Mouse (Mus musculus) layer of hippocampus, adult 9-11 months (tissue): ENCODE measurements around the gene Irx3.
A peak's percentile ranks its signal among the peaks of the same experiment; 100 is the strongest.

Experiments
- DNase-seq: peaks from one replicate; pipeline ENCODE4 v3.0.0; 2022

Gene Irx3

DNA sequence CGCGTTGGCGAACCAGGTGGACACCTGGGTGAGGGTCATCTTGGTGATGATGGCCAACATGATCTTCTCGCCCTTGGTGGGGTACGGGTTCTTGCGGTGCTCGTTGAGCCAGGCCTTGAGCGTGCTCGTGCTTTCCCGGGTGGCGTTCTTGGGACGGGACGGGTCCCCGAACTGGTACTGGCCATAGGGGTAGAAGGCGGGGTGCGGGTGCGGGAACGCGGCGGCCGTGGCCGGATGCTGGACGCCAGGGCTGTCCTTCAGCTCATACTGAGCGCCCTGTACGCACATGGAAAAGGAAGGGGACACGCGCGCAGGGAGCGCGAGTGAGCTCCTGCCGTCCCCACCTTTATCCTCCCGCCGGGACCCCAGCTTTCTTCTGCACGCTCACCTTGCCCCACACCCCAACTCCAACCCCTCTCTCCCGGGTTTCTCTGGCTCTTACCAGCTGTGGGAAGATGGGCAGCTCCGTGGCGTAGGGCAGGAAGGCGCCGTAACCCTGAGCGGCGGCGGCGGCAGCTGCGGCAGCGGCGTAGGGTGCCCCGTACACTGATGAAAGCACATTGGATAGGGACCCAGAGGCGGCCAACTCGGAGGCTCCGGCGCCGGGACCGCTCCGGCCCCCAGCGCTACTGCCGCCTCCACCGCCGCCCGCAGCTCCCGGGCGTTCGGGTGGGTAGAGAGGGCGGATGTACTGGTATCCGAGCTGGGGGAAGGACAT, 1.2 kb downstream of the Irx3 start:
- no peak for DNase-seq

DNA sequence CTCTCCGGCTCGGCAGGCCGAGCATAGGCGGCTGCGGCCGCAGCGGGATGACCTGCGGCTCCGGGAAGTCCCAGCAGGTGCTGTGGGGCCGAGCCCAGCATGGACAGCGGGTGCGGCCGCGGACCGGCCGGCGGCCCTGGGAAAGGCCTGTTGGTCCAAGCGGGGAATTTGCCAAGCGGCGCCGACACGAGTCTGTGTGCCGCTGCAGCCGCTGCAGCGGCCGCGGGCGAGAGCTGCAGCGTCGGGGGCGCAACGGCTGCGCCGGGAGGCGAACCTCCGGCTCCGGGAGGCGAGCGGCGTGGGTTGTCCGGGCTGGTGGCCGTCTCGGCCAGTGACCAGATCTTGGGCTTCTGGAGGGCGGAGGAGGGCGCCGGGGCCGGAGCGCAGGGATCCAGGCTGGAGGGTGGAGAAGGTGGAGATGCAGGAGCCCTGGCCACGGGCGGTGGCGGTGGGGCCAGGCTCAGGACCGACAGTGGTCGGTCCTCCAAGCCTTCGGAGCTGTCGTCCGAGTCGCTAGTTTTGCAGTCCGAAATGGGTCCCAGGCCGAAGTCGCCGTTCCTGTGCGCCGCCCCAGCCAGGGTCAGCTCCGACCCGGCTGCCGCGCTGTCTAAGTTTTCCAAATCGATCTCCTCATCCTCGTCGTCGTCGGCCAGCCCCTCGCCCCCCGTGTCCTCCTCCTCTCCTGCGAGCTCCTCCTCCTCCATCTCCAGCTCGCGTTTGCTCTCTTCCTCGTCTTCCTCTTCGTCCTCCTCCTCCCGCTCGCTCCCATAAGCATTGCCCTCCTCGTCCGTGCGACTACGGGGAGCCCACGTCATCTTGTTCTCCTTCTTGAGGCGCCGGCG, 2.0 kb downstream of the Irx3 start:
- no peak for DNase-seq

DNA sequence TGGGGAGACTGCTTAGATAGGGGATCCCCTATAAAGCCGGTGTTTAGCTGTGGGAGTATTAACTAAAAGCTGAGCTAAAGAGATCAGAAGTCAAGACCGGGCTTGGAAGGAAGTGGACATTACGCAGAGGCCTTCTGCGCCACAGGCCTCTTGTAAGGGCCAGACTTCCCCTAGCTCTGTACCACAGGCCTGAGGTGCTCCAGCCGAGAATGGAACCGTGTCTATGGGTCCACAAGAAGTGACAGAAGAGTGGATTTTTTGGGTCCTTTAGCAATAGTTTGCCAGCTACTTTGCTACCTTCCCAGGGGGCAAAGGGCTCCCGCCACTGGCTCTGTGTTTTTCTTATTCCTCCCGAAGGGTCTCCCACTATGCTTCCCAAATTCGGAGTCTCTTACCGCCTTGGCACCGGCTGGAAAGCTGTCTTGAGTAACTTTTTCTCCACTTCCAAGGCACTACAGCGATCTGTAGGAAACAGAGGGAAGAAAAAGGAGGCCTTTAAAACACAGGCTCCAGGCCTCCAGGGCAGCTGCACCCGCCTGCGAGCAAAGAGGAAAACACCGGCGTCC, 2.8 kb downstream of the Irx3 start:
- DNase-seq, result no peak

DNA sequence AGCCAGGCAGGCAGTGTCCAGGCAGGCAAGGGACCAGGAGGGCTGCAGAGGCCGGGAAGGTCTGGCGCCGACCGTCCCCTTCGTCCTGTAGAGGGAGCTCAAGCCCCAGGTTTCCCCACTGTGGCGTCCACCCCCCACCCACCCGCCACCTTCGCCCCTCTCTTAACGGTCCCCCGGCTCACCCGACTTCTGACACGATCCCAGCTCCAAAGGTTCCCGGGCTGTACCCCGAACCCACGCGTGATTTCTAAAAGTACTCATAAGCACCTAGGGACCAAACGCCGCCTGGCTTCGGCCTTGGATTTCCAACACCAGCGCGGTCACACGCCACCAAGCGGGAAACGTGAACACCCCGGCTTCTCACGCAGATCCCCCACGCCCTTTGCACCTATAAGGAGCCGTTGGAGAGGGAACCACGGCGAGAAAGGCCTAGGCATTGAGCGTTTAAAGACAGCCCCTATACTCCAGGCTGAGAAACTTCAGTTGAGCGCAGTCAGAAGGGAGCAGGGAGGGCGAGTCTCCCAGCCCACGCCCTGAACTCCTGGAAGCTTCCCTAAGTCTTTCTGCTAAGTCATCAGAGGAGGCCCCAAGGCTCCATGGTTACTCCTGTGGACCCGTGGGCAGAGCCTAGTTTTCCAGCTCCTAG, 4.1 kb downstream of the Irx3 start:
- DNase-seq, result no peak

DNA sequence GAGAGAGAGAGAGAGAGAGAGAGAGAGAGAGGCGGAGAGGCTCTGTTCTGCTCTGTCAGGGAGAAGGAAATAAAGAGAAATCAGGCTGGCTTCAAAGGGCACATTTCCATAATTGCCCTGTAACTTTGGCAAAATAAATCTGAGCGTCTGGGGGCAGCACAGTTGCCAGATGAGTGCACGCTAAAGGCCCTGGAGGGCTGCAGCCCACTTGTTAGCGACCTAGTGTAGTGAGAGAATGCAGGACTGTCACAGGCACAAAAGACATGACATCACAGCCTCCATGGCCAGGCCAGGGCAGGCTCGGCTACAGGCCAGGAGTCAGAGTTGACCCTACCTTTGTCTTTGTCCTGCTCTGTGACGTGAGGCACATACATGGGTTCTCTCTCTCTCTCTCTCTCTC, 8.0 kb downstream of the Irx3 start:
- no peak for DNase-seq

DNA sequence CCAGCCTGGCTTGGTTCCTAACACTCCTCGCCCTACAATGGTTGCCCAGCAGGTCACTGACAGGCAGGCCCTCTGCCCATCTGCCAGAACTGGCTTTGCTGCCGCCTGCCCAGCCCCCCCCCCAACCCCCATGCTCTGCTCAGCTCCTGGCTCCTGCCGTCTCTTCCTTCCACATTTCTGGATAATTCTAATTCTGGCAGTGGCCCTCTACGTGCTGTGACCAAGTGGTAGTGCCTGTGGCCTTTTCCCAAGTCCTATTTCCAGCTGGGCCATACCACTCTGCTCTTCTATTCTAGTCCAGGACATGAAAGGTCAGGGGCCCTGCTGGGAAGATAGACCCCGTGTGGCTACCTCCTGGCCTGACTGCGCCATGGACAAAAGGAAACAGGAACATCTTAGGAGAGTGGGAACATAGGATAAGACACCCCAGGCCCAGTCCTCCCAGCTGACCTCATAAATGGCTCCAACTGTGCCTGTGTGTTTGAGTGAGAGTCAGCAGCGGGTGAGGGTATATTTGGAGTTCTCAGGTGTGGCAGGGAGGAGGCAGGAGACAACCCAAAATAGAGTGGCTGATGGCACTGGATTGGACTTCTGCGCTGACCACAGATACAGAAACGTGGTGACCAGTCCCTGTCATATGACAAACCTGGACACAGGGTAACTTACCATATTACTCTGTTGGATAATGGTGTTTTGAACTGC, 14.5 kb downstream of the Irx3 start:
- DNase-seq, result no peak

DNA sequence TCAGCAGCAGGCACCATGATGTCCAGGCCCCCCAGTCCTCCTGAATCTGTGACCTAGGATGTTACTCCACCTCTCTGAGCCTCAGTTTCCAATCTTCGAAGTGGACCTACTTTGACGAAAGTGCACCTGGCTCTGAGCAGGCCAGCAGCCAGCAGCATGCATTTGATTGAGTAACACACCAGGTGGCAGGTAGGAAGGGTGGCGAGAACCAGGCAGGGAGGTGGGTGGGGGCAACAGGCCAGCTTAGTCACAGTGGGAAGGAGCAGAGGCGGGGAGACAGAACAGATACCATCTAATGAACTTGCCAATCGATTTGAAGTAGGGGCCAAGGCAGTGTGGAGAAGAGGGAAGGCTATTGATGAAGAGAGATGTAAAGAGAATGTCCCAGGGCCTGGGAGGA, 18.9 kb downstream of the Irx3 start:
- DNase-seq, result peak; percentile 17

DNA sequence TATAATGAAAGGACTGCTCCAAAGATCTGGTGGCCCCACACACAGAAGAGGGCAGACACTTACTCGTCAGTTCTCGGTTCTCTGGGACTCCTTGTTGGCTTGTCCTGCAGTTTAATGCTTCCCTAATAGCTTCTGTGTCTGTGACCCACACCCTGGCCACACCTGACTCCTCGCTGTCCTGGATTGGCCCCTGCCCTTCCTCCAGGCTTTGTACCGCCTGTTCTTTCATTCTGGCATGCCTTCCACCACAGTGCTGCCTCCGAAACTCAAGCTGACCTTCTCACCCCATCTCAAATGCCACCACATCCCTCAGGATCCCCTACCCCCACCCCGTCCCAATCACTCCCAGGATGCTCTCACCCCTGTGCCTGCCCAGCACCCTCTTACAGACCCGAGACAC, 19.7 kb downstream of the Irx3 start:
- DNase-seq, result no peak

DNA sequence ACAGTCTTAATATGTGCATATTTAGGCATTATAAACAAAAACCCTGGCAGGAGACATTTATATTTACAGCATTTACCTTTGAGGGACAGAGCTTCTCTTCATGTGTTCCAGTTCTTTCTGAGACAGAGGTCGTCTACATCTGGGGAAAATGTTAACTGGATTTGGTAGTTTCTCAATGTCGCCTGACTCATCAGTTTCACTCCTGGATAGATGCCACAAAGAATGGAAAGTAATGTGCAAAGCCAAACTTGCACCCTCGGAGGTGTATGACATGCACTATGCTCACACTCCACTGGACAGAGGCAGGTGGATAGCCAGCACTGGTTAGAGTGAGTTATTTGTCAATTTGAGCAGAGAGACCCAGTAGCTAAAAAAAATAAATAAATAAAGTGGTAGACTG, 21.2 kb downstream of the Irx3 start:
- DNase-seq, result no peak

DNA sequence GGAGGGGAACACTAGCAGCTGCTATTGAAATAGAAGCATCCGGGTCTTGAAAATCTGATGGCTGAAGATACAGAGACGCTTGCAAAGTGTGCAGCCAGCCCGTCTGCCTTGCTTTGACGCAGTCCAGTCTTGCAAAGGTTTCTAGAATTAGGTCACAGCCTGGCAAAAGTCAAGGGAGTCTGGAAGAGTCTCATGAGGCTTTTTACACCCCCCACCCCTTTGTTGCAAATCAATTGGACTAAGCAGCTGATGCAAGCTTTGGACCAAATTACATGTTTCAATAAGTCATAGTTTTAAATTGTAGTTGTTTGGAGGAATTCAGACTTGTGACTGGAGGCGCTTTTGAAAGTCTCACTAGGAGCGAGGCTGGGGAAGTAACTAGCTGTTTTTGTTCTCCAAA, 33.0 kb downstream of the Irx3 start:
- DNase-seq, result no peak

DNA sequence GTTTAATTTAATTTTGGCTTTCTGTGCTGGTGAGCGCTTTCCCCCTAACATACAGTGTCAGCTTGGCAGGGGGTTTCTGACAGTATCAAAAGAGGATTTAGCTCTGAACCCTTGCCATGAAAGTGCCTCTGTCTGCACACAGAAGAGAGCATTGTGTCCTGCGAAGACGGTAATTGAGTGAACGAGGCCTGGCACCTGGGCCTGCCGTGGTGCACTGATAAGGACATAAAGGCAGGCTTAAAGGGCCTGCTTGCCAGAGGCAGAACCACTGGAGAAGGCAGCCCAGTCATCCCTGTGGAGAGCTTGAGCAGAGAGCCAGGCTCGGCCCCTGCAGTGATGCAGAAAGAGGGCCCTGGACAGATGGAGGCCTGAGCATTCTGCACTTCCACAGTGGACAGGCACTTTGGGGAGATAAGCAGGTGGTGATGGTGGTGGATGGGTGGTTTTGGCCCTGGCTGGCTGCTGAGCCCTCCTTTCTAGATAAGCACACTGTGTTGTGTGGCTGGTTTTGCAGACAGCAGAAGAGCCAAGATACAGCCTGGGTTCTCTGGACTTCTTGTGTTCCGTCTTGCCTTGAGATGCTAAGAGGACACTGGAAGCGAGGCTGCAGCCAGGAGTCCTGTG, 36.3 kb downstream of the Irx3 start:
- no peak for DNase-seq

DNA sequence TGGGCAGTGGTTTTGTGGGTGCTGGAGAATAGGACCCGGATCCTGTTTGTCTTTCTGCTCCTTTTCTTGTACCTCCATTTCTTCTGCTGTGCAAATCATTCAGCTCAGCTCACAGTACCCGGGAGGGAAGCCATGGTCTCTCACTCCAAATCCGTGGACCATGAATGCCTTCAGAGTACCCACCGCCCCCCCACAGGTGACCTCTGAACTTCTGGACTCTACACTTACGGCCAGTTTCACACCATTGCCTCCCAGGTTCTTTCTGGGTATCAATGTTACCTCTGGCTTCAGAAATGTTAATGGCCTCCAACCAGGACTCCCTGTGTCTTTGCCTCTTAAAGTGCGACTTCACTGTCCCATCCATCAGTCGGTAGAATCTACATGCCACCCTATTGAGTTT, 46.3 kb downstream of the Irx3 start:
- DNase-seq, result no peak

DNA sequence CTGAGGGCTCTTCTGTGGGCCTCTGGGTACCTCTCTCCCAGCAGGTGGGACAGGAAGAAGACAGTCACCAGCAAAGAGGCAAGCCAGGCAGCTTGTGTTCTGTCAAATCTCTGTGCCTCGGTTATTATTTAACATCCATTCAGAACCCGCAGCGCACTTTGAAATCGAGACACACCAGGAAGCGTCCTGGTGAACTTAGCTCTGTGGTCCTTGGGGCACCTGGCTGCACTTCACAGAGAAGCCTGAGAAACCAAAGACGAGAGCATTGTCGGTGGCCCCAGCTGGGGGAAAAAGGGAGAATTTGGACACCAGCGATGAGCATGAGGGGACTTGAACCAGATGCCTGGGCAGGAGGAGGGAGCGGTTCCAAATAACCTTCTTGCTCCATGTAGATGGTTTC, 46.8 kb downstream of the Irx3 start:
- DNase-seq, result no peak

DNA sequence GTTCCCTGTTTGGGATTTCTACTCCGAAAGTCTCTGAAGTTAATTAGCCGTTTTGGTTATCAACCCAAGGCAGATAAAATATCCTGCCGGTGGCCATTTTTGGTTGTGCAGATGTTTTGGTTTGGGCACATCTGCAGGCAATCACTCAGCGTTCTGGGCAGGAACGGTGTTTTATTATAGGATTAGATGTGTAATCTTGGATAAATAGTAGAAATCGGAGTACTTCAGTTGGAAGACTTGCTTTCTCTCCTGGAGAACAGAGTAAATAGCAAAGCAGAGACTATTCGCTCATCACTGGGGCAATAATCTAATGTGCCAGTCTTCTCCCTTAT, 51.1 kb downstream of the Irx3 start:
- DNase-seq, result no peak

DNA sequence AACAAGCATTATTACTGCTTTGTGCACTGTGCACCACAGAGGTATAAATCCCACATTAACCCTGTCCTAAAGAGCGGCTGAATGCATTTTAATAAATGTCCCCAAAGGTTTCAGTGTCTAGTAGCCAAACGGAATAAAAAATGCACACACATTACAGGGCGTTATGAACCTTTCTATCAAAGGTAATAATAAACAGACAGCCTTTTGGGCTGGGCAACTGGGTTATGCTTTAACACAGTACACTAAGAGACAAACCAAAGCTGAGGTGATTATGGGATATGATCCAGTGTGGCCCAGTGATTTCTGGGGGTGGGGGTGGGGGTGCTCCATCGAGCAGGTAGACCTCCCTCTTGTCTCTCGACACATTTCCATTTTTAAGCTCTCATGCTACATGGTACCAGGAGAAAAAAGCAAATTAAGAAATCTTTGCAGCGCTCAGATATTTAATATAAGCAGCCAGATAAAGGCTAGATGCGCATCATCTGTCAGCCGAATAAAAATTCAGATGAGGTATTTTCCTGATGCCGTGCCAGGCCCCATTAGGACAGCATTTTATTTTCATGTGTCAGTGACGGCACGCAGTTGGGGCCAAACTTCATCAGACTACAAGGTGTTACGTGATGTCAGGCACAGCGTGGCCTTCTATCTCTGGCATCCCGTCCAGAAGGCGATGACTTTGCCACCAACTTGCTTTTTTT, 51.6 kb downstream of the Irx3 start:
- no peak for DNase-seq

DNA sequence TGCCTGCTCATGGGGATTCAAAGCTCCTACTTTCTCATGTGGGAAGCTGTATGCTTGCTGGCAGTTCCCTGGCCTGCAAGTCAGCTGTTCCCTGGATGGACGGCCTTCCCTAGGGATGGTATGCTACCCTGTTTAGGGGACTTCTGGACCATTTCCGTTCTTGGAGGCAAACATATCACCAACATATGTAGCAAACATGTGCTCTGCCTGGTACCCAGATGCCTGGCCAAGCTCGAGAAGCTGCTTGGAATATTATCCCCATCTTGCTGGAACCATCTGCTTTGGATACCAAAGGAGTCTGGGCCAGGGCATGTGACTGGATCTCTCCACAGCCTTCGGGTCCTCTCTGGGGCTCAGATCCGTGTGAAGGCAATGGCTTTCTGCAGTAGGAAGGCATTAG, 52.5 kb downstream of the Irx3 start:
- DNase-seq, result no peak
